Mouse (Mus musculus) spleen, adult 10 weeks (tissue): ENCODE data around the gene Kbtbd3. TPM values are rescaled to one million over a fixed set of nuclear protein-coding genes. Genes with fewer than 3 reads are reported as not detected.

Experiments
- polyA plus RNA-seq: library from polyadenylated mRNA; stranded (reverse); fragments of 350-450 nt; fragmentation: Illumina TruSeq; extraction: RNeasy Lipid Tissue Mini Kit (QIAGEN cat#74804); gene quantifications from one replicate; pipeline ENCODE4 v1.2.3, GENCODE M21; 2015; ENCODE audit warnings: low replicate concordance; ENCODE audit not compliant: insufficient read depth

Kbtbd3 gene
- 6.7 TPM for polyA plus RNA-seq

DNA sequence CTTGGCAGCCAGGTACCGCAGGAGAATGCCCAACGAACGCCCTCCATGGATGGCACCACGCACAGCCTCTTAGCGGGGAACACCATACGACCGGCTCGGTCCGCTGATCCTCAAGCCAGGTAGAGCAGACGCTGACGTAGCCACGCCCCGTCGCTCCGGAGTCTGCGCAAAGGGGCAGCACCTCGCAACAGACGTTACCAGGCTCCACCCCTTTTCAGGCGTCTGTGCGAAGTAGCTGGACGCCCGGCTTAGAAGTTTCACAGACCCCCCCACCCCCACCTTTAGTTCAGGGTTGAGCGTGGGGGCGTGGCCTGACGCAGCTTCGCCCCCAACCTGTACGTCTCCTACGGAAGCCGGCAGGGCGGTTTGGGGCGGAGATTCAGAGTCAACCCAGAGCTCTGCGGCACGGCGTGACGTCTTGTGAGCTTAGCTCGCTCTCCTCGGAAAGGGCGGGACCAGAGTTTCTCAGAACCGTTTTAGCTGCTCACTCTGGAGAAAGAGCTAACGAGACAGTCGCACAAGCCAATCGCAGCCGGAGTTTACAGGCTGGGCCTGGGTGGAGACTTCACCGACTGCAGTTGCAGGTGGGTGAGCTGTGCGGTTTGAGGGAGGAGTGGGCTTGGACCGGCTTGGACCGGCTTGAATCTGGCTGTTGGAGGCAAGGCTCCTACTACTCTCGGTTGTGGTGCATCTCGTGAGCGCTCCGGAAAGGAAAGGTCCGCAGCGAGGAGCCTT, at the start of gene Kbtbd3, which contains the start of gene Aasdhppt:
Kbtbd3 (plus strand) TSS at position 483 of the 735 bp plus-strand sequence.
Aasdhppt (minus strand) TSS at position 121 of the 735 bp plus-strand sequence.

DNA sequence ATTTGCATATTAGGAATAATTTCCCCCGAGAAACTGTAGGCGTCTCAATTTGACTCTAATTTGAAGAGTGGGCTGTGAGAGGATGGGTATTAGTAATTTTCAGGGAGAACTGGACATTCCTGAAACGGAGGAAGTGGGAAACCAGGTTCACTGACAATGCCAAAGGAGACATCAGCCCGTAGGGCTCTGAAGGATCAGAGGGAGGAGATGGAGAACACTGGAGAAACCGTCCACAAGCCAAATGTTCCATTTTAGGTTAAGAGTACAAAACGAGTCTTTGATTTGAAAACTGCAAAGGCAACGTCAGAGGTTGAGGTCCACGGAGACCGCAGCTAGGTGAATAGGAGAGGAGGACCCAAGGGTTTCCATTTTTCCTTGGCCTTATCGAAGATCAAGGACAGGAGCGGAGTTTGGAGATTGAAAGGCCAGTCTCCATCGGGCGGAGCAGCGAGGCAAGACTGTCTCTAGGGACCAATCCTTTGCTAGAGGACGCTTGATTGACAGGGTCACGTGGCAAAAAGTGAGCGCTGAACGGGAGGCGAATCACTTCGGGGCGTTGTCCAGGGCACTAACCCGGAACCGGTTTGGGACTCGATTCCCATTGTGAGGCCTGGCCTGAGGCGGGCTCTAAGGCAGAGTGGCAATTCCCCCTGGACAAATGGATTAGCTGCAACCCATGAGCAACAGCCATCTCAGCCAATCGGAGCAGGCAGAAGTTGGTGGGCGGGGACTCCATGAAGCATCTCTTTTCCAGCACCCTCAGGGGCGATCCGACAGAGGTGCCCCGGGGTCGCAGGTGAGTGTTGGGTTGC, 66.4 kb downstream of the Kbtbd3 start, which contains the start of gene Msantd4:
Msantd4 (plus strand) TSS at position 735 of the 812 bp plus-strand sequence.

Other genes with a start within 250 kb of the Kbtbd3 start
- 20.8 TPM for gene Aasdhppt, start 362 bp upstream of the Kbtbd3 start, polyA plus RNA-seq
- 26.2 TPM for gene Msantd4, start 66.7 kb downstream of the Kbtbd3 start, polyA plus RNA-seq